Mouse (Mus musculus) spleen, adult 18-20 months (tissue): ENCODE results near the gene Crebbp.
"Not testable (repeated sequence)": the region's sequence is repeated elsewhere in the genome, so short reads cannot be mapped to it uniquely, and the experiment has no call there.

Experiments used
- DNase-seq, 2 experiments: peaks; one replicate each; pipeline ENCODE4 v3.0.0; 2022; ENCODE audit warnings: mixed read lengths in 2 of 2

Crebbp gene

DNA sequence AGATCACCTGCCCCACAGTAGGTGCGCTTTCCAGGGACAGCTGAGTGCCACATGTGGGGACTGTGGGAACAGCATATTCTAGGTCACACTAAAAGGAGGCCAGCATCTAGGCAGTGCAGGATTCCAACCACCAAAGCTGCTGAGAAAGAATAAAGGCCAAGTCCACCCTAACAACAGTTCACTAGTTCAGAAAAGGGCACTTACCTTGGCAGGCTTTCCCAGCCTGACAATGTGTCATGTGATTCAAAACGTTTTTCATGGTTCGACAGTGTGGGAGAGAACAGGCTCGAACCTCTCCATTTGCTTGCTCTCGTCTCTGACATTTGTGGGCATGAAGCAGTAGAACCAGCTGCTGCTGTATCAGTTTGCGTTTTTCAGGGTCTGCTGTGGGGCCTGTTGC is 75.3 kb downstream of the Crebbp start:
- DNase-seq, result no peak

DNA sequence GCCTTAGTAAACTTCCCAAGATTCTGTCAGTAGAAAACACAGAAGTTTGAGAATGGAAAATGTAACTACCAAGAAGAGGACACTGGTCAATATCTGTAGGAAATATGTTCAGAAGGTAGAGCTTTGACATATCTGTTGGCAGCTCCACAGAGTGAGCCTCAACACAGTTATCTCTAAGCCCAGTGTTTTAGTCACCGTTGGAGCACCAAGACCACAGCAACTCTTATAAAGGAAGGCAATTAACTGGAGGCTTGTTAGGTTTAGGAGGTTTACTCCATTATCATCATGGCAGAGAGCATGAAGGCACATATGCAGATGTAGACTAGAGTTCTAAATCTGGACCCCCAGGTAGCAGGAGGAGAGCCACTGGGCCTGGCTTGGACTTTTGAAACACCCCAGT is 80.0 kb downstream of the Crebbp start:
- DNase-seq, result no peak

DNA sequence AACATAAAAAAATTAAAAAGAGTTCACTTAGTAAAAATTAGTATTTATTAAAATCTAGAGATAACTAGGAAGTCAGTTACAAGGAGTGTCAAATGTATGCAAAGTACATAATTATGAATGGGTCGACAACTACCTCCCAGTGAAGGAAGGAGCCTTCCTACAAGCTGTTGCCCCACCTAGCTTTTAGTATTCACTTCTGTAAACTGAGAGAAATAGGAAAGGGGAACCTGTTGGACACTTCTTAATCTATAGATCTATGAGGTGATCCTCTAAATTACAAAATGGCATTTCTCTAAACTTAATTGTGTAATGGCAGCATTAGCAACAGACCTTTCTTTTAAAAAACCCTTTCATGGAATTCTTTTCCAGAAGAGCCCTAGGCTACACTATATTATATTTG is 84.9 kb downstream of the Crebbp start:
- DNase-seq, result no peak

DNA sequence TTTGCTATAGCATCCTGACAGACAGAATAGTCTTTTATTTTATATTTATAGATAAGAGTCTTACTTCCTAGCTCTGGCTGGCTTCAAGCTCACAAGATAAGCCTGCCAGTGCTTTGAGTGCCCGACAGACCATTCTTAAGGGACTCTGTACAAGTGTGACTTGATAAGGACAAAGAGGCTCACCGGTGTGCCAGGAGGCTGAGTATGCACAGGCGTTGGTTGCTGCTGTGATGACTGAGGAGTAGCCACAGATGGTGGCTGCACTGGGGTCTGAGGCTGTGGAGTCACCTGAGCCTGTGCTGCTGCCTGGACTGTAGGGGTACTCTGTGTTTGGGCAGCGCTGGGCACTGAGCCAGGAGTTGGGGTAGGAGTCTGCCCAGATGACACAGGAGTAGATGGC is 96.7 kb downstream of the Crebbp start:
- no peak for DNase-seq

DNA sequence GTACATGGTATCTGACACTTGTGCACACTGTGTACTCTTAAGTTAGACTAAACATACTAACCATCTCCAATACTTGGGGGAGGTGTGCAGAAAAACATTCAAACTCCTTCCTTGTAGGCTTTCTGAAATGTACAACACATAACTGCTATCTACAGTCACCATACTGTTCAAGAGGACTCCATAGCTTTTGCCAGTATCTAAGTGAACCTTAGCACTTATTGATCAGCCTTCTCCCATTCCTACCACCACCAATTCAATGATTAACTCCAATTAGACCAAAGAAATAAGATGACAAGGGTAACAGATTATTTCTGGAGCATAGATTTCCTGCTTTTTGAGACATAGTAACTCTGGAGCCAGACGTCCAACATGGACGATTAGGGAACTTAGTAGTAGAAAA is 113.4 kb downstream of the Crebbp start:
- no peak for DNase-seq

DNA sequence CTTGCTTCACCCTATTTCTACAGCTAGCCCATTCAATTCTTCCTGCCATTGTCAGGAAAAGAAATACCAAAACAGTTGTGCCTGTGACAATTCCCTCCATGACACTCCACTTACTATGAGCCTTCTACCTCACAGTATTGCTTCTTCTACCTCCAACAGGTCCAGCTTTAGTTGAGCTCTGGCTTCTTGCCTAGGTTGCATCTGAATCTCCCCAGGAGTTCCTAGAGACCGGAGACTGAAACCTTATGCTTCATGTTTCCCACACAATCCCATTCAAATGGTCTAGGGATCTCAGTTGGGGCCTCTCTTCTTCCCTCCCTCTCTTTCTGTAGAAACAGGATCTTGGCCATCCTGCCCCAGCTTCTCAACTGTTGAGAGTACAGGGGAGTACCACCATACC is 116.3 kb downstream of the Crebbp start:
- DNase-seq, result no peak

DNA sequence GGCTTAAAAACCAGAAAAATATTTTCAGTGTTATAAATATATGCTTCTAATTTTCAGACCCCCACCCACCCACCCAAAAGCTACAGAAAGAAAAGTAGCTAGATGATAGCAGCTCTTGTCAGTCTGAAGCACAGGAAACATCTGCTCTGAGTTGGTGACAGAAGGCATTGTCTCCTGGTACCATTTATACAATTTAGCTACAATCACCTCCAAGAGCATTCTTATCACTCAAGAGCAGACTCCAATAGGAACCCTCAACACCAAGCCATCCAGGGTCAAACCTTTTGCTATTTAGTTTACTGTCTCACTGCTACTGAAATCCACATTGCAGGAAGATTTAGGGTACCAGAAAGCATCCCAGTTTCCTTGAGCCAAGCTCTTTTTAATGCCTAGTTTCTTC is 116.9 kb downstream of the Crebbp start:
- no peak for DNase-seq

DNA sequence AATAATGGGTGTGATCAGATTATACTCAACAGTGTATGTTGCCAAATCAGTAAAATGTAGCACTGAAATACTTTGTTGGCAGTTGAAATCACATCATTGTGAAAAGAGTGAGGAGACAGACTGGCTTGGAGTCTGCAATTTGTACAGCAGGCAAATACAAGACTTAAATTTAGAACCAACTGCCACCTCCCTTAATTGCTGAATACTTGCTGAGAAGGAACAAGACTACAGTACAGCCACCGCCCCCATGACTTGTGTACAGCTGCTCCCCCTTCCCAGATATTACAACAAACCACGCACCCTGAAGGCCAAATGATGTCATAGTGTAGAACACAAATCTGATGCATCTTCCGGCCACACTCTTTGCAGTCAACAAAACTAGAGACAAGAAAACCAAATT is 117.7 kb downstream of the Crebbp start:
- no peak for DNase-seq

DNA sequence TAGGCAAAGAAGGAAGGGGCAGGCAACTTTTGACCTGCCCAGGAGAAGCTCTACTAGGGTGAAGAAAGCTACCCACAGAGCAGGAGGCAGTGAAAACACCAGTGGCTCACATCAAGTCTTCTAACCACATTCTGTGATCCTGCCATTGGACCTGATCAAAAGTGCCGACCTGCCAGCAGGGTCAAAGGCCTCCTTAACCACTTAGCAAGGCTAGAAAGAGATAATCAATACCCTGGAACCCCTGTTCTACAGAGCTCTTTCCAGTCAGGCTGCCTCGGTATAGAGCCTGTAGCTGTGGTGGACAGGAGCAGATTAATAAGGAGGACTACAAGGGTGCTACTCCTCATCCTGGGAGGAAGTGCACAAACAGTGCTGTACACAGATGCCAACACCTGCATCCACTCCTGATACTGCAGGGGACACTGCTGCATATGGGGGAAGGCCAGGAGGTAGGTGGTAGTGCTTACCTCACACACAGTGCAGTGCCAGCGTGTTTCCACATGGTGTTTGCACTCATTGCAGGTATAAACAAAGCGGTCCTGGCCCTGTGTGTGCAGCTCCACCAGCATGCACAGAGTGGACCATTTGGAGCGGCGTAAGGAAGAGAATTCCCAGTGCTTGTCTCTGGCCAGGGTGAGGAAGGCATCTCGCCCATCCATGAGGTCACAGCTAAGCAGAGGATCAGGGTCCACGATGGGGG is 126.4 kb downstream of the Crebbp start:
- DNase-seq, result no peak

DNA sequence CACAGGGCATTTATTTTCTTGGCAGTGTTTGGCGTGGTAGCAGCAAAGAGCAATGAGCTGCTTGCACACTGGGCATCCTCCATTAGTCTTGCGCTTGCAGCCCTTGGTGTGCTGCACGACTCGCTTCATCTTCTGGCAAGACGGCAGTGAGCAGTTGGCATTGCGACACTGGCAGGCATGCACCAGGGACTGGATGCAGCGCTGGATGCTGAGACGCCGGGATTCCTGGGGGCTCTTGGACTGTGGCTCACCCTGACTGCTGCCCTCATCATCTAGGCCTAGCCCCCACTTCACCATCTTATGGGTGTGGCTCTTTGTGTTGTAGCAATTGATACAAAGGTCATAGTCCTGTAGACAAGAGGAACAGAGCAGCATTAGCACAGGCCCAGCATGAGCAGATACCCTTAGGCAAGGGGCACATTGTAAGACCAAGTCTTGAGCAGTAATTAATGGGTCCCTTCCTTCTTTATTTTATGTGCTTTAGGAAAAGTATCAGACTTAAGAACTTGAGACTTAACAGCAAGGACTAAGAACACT is 127.9 kb downstream of the Crebbp start:
- DNase-seq, result no peak

DNA sequence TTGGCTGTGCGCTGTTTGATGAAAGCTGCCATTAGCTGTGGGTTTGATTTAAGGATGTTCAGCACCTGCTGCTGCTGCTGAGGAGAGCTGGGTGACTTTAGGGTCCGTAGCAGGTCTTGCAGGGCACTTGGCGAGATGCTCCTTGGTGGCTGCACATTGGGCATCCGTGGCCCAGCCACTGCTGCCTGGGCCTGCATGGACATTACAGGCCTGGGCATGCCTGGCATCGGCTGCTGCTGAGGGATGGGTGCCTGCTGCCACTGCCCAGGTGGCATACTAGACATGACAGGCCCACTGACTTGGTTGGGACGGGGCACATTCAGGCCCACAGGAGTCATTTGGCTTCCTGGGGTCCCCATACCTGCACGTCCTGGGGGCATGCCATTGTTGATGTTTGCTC is 128.7 kb downstream of the Crebbp start:
- DNase-seq, result no peak

DNA sequence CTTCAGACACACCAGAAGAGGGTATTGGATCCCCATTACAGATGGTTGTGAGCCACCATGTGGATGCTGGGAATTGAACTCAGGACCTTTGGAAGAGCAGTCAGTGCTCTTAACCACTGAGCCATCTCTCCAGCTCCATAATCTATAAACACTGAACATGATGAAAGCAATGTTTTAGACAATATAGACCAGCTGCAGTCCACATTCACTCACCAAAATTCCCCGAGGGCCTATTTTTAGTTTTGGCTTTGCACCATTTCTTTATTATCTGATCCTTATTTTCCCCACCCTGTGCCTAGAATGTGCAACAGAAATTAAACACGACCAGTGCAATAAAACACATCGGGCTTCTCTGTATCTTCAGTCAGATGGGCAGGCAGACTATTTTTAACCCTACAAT is 133.4 kb downstream of the Crebbp start:
- not testable (repeated sequence) for DNase-seq

DNA sequence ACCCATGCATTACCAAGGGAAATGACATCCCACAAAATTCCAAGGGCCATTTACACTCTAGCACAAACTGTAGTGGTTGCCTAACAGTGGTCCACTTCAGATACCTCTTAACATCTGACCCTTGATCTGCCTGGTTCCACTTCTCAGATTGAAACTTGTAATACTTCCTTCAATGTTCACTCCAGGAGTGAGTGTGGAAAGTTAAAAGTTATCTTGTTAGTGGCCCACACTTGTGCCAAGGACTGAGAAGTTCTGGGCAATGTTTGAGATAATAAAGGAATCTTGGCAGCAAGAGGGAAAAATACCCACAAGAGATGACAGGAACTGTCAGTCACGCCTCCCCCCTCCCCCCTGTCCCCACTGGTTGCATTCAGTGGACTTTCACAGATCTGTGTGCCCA is 134.1 kb downstream of the Crebbp start:
- DNase-seq, result no peak

DNA sequence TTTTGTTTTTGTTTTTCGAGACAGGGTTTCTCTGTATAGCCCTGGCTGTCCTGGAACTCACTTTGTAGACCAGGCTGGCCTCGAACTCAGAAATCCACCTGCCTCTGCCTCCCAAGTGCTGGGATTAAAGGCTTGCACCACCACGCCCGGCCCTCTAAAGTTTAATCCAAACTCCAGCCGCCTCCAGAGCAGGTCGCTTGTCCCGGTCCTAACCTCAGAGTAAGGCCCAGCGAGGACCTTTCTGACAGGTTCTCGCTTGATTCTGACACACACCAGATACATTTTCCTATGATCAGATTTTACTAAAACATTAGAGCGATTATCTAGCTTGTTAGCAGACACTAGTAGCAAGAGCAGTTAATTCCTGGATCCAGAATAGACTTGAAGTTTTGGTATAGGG is 135.5 kb downstream of the Crebbp start:
- not testable (repeated sequence) for DNase-seq

DNA sequence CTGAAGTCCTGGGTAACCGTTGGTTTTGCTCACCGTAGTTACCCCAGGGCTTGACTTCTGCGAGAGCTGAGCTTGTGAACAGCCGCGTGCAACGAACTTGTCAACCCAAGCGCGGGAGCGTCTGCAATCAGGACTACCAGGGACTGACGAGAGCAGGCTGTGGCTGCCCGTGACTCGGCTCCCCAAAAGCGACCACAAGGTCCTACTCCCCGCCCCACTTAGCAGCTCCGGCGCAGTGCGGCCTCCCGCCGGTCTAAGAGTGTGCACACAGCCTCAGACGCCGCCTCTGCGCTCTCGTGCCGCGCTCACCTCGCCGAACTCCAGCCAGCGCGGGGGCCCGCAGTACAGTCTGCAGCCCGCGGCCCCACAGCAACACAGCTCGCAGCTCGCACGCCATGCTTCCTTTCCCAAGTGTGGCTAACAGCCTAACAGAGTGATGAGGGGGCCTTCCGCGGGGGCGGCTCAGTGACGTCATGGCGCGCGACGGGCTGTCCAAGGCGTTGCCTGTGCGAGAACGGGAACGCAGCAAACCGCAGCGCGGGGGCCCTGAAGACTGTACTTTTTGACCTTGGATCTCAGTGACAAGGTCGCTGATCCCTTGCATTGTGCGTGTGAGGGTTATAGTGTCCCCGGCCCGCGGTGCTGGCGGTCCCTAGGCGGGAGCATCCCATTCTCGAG is 136.3 kb downstream of the Crebbp start, which contains the start of gene Trap1:
Gene Trap1 (minus strand): TSS at position 444 of the 678 bp plus-strand sequence.
- DNase-seq, result peak; percentile 88 to 96

DNA sequence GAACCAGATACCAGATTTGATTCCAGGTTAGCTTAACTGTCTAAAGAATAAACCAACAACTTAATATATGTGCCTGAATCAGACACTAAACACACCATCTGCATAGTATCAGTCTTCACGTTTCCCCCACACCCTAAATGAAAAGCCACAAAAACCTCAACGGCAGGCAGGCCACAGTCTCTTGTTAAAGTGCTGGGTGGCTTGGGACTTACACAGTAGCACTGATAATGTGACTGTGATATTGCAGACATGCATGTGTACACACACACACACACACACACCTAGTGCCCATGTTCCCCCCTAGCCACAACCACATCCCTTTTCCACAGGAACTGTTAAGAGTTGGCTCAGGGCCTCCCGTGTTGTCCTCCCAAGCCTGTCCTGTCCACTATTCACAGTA is 139.0 kb downstream of the Crebbp start:
- no peak for DNase-seq

DNA sequence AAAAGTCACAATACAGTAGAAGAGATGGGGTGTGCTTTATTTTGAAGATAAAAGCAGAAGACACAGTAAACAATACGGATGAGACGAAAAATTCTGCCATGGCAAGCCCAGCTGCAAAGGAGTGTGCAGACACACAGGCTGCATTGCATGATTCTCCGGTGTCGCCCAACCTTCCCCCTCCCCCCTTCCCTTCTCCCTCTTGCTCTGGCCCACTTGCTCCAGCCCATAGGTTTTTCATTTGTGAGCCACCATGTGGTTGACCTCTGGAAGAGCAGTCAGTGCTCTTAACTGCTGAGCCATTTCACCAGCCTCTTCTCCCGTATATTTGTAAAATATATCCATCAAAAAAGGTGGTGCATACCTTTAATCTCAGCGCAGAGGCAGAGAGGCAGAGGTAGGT is 139.5 kb downstream of the Crebbp start:
- no peak for DNase-seq

DNA sequence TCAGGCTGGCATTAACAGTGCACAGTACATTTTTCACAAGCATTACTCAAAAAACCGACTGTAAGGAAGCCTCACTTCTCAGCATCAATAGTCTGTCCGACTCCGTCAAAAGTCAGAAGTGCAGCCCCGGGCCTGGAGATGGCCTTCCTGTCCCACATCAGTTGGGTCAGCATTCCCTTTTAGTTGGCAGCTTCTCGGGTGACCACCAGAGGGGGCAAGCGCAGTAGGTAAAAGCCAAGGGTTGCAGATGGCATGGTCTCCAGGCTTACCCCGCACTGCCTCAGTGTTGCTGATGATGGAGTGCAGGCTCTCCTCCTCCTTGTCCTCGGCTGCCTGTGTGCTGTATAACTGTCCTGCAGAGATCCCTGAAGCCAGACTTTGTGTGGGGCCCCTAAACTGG is 145.2 kb downstream of the Crebbp start:
- DNase-seq, result peak; percentile 42 to 66

DNA sequence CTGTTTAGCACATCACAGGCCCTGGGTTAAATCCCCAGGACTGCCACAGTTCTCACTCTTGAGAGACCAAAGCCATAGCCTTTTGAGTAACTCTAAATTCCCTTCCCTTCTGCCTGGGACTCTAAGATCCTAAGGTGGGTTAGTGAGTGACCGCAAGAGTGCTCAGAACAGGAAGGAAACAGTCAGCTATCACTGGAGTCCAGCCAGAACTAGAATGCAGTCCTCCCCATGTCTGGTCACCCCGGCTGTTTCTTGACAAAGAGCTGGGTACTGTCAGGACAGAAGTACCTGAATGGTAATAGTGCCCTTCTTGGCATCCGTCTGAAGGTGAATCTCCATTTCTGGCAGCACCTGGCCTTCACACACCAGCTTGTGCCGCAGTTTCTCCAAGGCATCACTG is 148.9 kb downstream of the Crebbp start:
- no peak for DNase-seq

DNA sequence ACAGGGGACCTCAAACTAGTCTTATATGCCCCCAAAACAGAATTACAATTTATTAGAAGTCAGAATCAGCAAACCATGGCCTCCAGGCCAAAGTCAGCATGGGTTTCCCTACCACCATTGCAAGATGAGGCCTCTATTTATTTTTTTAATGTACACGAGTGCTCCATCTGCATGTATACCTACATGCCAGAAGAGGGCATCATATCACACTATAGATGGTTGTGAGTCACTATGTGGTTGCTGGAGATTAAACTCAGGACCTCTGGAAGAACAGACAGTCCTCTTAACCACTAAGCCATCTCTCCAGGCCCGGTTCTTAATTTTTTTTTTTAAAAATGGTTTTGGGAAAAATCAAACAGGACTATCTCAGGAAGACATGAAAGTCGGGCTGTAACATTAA is 160.0 kb downstream of the Crebbp start:
- DNase-seq, result no peak

DNA sequence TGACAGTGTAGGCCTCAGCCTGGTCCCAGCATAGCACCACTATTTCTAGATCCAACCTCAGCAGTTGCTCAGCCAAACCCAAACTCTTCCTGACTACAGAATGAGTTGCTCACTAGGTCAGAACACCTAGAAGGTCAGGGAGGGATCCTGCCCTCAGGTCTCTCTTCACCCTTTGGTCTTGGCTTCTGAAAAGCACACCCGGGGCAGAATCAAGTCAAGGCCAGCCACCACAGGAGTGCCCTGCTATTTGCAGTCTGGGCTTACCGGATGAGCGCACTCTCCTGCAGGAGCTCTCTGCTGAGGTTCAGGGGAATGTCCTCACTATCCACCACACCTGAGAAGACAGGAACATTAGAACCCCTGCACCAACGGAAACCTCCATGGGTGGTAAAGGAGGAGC is 161.2 kb downstream of the Crebbp start:
- DNase-seq, result no peak

DNA sequence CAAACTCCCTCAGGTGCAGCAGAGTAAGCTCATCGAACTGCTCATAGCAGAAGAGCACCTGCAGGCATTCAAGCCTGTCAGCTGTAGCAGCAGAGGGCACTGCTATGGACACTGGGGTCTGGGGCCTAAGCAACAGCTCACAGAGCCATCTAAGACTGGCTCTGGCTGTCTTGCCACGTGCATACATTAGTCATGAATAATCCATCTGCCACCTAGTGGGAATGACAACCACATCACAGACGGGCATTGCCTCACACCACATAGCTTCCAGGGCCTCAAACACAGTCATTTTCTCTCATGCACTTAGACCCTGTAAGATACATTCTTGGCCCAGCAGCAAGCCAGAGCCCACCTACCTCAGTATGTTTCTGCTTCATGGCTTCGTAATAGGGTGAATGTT is 168.3 kb downstream of the Crebbp start:
- DNase-seq, result no peak

DNA sequence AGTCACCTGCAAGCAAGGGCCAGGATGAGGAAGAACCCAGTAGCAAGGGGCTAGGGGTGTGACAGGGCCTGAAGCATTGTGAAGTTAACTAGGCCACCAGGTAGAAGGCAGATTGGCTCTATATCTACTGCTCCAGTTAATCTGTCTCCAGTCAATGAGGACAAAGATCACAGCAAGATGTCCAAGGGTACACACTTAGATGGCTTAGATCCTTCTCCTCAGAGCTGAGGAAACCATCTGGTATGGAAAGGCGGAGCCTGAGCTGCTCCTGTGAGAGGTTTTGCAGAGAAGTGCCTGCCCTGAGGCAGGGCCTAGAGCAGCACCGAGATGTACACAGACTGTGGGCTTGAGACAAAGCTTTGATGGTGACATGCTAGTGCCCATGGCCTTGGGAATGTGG is 169.7 kb downstream of the Crebbp start:
- no peak for DNase-seq

DNA sequence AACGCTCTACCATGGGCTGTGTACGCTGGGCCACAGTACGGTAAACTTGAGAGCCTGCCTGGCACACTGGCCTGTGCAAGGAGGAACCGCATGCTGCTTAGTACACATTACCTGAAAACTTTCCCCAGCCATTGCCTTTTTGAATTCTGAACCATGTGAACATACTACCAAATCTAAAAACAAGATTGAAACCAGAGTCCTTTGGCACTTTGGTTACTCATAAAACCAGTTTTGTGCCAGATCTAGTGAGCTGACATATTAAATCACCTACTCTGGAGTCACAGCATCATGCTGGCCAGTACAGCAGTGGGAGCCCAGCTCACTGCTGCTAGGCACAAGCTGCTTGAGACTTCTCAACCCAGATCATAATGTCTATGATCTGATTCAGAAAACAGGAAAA is 172.2 kb downstream of the Crebbp start:
- no peak for DNase-seq

DNA sequence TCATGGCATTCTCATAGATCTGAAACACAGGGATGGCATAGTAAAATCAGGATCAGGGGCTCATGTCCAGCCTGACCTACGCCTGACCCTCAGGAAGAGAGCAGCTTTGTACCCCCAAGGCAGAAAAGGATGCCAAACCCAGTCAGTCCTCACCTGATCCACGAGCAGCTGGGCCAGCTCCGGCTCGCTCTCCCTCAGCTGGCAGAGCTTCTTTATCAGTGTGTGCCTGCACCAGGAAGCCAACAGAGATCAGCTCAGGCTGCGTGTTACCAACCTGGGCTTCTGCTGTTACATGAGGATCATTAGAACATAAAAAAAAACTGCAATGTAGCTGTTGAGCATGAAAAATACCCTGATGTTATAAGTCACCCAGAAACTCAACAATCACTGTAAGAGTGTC is 173.6 kb downstream of the Crebbp start:
- DNase-seq, result no peak
